Mouse (Mus musculus): ENCODE results near the gene Psg16. TPM values are rescaled to one million over a fixed set of nuclear protein-coding genes. Genes with fewer than 3 reads are reported as not detected.
"Not testable (repeated sequence)": the region's sequence is repeated elsewhere in the genome, so short reads cannot be mapped to it uniquely, and the experiment has no call there.

The Psg16 gene
- polyA plus RNA-seq, 1 experiment from 2014 or later = 0.10 TPM

DNA sequence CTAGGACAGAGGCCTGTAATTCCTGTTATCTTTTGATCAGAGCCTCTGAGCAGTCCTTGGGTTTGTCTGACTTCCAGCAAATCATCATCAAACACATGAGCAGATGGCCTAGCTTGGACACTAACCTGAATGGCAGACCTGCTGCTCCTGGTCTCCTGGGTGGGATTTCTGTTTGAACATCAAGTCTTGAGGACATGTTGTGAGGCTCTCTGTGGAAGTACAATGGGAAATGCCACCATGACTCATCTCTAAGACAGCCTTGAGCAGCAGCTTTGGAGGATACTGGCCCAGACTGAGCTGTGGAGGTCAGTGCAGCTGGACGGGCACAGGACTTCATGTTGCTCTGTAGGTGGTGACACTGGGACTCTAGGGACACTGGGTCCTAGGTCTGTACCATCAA is 2.7 kb downstream of the Psg16 start:
- DNase-seq (ENCODE audit: low spot score, missing footprints) = no peak
- Histone ChIP-seq H3K27me3 (ENCODE audit: control insufficient read depth, insufficient read depth, low read length) (no peaks in the 10 kb centered on the region), H3K9ac (ENCODE audit: low read length) (no peak overlapping the region), H3K4me1 (ENCODE audit: control insufficient read depth, insufficient read depth, low read length) (no peaks in the 10 kb centered on the region), H3K4me2 (no peak overlapping the region), H3K27ac (ENCODE audit: low read depth, low read length) (no peak overlapping the region), H3K9me3 (ENCODE audit: control insufficient read depth, low read length) (no peaks in the 10 kb centered on the region), H3K36me3 (ENCODE audit: control insufficient read depth, insufficient read depth, low read length) (no peaks in the 10 kb centered on the region), H3K4me3 (ENCODE audit: low read depth, low read length) (no peak overlapping the region)
- ATAC-seq (ENCODE audit: low FRiP score) = no peak
- WGBS = 92% methylated on average over 1 of the region's 1 CpGs

DNA sequence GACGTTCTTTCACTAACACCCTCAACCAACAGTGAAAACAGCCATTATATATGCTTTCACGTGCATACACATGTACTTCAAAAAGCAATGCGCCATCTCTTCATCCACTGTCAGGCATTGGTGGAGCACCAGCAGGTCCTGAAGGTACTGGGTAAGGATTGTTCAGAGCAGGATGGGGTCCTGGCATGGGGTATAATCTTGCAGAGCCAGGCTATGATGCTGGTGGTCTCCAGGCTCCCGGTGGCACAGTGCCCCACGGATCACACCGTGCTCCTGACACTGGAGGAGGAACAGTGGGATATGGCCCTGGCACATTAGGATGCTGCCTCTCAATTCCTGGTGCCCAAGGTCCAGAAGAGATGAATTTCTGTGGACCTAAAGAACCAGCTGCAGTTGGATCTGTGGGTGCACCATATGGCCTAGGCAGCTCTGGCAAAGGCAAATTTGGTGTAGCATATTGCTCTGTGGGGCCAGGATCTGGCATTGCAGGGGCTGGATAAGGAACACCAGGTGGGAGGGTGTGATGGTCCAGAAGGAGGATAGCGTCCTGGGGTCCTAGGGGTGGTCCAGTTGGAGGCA is 4.3 kb downstream of the Psg16 start:
- no peak for ATAC-seq (ENCODE audit: low FRiP score)
- Histone ChIP-seq H3K4me1 (ENCODE audit: control insufficient read depth, insufficient read depth, low read length) (no peaks in the 10 kb centered on the region), H3K4me2 (no peak overlapping the region), H3K4me3 (ENCODE audit: low read depth, low read length) (no peak overlapping the region), H3K36me3 (ENCODE audit: control insufficient read depth, insufficient read depth, low read length) (no peaks in the 10 kb centered on the region), H3K27me3 (ENCODE audit: control insufficient read depth, insufficient read depth, low read length) (no peaks in the 10 kb centered on the region), H3K9ac (ENCODE audit: low read length) (no peak overlapping the region), H3K9me3 (ENCODE audit: control insufficient read depth, low read length) (no peaks in the 10 kb centered on the region), H3K27ac (ENCODE audit: low read depth, low read length) (no peak overlapping the region)
- no peak for DNase-seq (ENCODE audit: low spot score, missing footprints)
- WGBS = 82% methylated on average over 7 of the region's 7 CpGs

DNA sequence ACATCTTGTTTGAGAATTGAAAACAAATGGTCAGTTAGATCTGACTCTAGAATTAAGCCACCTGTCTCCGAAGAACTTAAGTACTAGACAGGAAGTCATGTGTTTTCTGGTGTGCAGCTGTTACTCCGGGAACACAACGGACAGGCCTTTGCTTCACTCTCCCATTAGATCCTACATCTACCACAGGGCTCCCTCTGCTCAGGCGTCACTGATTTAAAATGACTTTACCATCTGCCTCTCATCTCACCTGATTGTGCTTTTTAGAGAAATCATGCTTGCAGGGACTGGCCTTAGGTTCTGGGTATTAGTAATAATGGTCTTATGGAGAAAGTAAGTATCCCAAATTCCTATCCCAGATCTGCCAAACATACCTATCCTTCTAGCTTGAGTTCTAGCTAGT is 8.9 kb downstream of the Psg16 start:
- no peaks in the 10 kb centered on the region for H3K9me3 ChIP-seq (ENCODE audit: control insufficient read depth, low read length)
- H3K9ac ChIP-seq (ENCODE audit: low read length) = no peak overlapping the region
- DNase-seq (ENCODE audit: low spot score, missing footprints) = no peak
- no peaks in the 10 kb centered on the region for H3K36me3 ChIP-seq (ENCODE audit: control insufficient read depth, insufficient read depth, low read length)
- WGBS = 92% methylated on average over 4 of the region's 4 CpGs
- H3K4me1 ChIP-seq (ENCODE audit: control insufficient read depth, insufficient read depth, low read length) = no peaks in the 10 kb centered on the region
- no peaks in the 10 kb centered on the region for H3K27me3 ChIP-seq (ENCODE audit: control insufficient read depth, insufficient read depth, low read length)
- H3K27ac ChIP-seq (ENCODE audit: low read depth, low read length) = no peak overlapping the region
- ATAC-seq (ENCODE audit: low FRiP score) = no peak
- no peak overlapping the region for H3K4me3 ChIP-seq (ENCODE audit: low read depth, low read length)
- no peak overlapping the region for H3K4me2 ChIP-seq

DNA sequence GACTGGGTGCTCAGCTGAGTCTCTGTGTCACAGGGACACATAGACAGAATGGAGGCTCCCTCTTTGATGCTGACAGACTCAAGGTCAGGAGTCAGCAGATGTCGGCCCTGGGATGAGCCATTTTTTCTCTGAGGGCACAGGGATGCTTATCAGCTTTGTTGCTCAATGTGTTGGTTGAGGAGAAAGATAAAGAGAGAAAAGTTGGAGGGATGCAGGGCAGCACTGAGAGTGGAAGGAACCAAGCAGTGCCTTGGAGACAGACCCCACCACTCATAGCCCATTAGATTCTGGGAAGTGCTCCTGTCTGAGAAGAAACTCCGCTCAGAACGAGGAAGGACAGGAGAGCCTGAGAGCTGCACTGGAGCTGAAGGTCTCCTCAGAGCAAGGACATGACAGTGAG is 13.9 kb downstream of the Psg16 start:
- H3K4me3 ChIP-seq (ENCODE audit: low read depth, low read length) = no peak overlapping the region
- no peak overlapping the region for H3K9ac ChIP-seq (ENCODE audit: low read length)
- no peaks in the 10 kb centered on the region for H3K9me3 ChIP-seq (ENCODE audit: control insufficient read depth, low read length)
- no peaks in the 10 kb centered on the region for H3K36me3 ChIP-seq (ENCODE audit: control insufficient read depth, insufficient read depth, low read length)
- ATAC-seq (ENCODE audit: low FRiP score) (no peak), DNase-seq (ENCODE audit: low spot score, missing footprints) (no peak)
- no peaks in the 10 kb centered on the region for H3K4me1 ChIP-seq (ENCODE audit: control insufficient read depth, insufficient read depth, low read length)
- 85% methylated on average over 3 of the region's 3 CpGs for WGBS
- no peaks in the 10 kb centered on the region for H3K27me3 ChIP-seq (ENCODE audit: control insufficient read depth, insufficient read depth, low read length)
- H3K4me2 ChIP-seq = no peak overlapping the region
- no peak overlapping the region for H3K27ac ChIP-seq (ENCODE audit: low read depth, low read length)

DNA sequence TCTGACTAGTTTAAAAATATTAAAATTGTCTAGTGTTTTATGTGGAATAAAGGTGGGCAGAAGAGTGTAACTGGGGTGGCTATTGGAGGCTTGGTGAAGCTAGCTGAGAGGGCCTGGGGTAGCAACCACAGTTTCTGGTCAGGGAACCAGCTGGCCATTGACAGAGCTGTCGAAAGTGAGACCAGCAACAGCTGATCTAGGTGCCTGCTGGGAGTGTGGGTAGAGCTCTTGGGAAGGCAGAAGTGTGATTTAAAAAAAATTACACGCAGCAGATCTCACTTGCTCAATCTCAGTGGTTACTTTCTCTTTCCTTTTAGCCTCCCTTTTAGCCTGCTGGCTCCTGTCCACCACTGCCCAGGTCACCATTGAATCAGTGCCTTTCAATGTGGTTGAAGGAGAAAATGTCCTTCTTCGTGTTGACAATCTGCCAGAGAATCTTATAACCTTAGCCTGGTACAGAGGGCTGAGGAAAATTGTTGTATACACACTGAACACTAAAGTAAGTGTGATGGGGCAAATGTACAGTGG is 16.3 kb downstream of the Psg16 start:
- no peak overlapping the region for H3K4me2 ChIP-seq
- no peak overlapping the region for H3K4me3 ChIP-seq (ENCODE audit: low read depth, low read length)
- 69% methylated on average over 3 of the region's 3 CpGs for whole genome bisulfite sequencing
- no peaks in the 10 kb centered on the region for H3K9me3 ChIP-seq (ENCODE audit: control insufficient read depth, low read length)
- no peak overlapping the region for H3K9ac ChIP-seq (ENCODE audit: low read length)
- no peak overlapping the region for H3K27ac ChIP-seq (ENCODE audit: low read depth, low read length)
- no peaks in the 10 kb centered on the region for H3K27me3 ChIP-seq (ENCODE audit: control insufficient read depth, insufficient read depth, low read length)
- no peaks in the 10 kb centered on the region for H3K4me1 ChIP-seq (ENCODE audit: control insufficient read depth, insufficient read depth, low read length)
- DNase-seq (ENCODE audit: low spot score, missing footprints) = no peak
- no peaks in the 10 kb centered on the region for H3K36me3 ChIP-seq (ENCODE audit: control insufficient read depth, insufficient read depth, low read length)
- ATAC-seq (ENCODE audit: low FRiP score) = no peak

DNA sequence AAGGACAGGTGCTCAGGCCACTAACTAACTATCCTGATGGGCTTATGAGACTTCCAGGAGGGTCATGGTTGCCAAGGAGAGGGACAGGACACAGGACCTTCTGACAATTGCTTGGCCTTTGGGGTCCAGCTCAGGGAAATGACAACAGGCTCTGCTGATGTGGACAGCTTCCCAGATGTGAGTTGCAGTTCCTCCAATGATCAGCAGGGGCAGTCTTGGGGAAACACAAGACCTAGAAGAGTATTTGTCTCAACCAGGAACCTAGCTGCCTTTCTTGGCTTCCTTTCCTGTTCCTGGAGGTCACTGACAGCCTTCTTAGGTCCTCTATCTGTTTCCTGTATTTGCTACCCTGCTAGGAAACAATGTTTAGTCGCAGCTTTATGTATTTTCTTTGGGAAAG is 17.4 kb downstream of the Psg16 start:
- Histone ChIP-seq H3K4me2 (no peak overlapping the region), H3K9me3 (ENCODE audit: control insufficient read depth, low read length) (no peaks in the 10 kb centered on the region; the same call in 1 of the 2 replicates), H3K4me3 (ENCODE audit: low read depth, low read length) (no peak overlapping the region), H3K4me1 (ENCODE audit: control insufficient read depth, insufficient read depth, low read length) (no peaks in the 10 kb centered on the region), H3K9ac (ENCODE audit: low read length) (no peak overlapping the region), H3K36me3 (ENCODE audit: control insufficient read depth, insufficient read depth, low read length) (no peaks in the 10 kb centered on the region), H3K27me3 (ENCODE audit: control insufficient read depth, insufficient read depth, low read length) (no peaks in the 10 kb centered on the region), H3K27ac (ENCODE audit: low read depth, low read length) (no peak overlapping the region)
- 16% methylated on average over 1 of the region's 1 CpGs for WGBS
- ATAC-seq (ENCODE audit: low FRiP score) (no peak), DNase-seq (ENCODE audit: low spot score, missing footprints) (no peak)

GRCm38 (mm10) chr7:17101631-17102030 is 27.8 kb downstream of the Psg16 start:
- H3K4me2 ChIP-seq; H3K4me1 ChIP-seq (ENCODE audit: control insufficient read depth, insufficient read depth, low read length); H3K9me3 ChIP-seq (ENCODE audit: control insufficient read depth, low read length); H3K36me3 ChIP-seq (ENCODE audit: control insufficient read depth, insufficient read depth, low read length); H3K4me3 ChIP-seq (ENCODE audit: low read depth, low read length); H3K27me3 ChIP-seq (ENCODE audit: control insufficient read depth, insufficient read depth, low read length); DNase-seq (ENCODE audit: low spot score, missing footprints); H3K27ac ChIP-seq (ENCODE audit: low read depth, low read length); H3K9ac ChIP-seq (ENCODE audit: low read length); ATAC-seq (ENCODE audit: low FRiP score): not testable (repeated sequence)
- 88% methylated on average over 13 of the region's 13 CpGs for WGBS

DNA sequence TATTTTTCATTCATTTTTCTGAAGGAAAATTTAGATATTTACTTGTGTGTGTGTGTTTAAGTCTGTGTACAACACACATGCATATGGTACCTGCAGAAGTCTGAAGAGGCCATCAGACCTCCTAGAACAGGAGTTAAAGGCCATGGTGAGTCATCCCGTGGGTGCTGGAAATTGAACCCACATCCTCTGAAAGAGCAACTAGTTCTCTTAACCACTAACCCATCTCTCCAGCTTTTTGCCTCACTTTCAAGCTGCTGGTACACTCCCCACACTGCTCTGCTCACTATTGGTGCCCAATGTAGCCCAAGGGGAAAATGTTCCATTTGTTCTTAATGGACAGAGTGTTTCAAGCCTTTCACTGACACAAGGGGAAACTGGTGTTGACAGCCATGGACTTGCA is 61.5 kb downstream of the Psg16 start:
- ATAC-seq (ENCODE audit: low FRiP score) (no peak), DNase-seq (ENCODE audit: low spot score, missing footprints) (no peak)
- no peaks in the 10 kb centered on the region for H3K36me3 ChIP-seq (ENCODE audit: control insufficient read depth, insufficient read depth, low read length)
- no peak overlapping the region for H3K27ac ChIP-seq (ENCODE audit: low read depth, low read length)
- H3K27me3 ChIP-seq (ENCODE audit: control insufficient read depth, insufficient read depth, low read length) = no peaks in the 10 kb centered on the region
- no peaks in the 10 kb centered on the region for H3K9me3 ChIP-seq (ENCODE audit: control insufficient read depth, low read length)
- WGBS = 77% methylated on average over 1 of the region's 1 CpGs
- H3K4me2 ChIP-seq = no peak overlapping the region
- H3K4me3 ChIP-seq (ENCODE audit: low read depth, low read length) = no peak overlapping the region
- no peaks in the 10 kb centered on the region for H3K4me1 ChIP-seq (ENCODE audit: control insufficient read depth, insufficient read depth, low read length)
- H3K9ac ChIP-seq (ENCODE audit: low read length) = no peak overlapping the region

- H3K4me1 ChIP-seq (ENCODE audit: control insufficient read depth, insufficient read depth, low read length) = no peaks in the 10 kb centered on the region
- no peak within 1 kb of the TSS for H3K9ac ChIP-seq (ENCODE audit: low read length)
- no peaks in the 10 kb centered on the region for H3K27me3 ChIP-seq (ENCODE audit: control insufficient read depth, insufficient read depth, low read length)
- 96% methylated on average over 2 of the region's 2 CpGs for WGBS
- H3K27ac ChIP-seq (ENCODE audit: low read depth, low read length) = no peak within 1 kb of the TSS
- H3K4me3 ChIP-seq (ENCODE audit: low read depth, low read length) = no peak within 1 kb of the TSS
- H3K36me3 ChIP-seq (ENCODE audit: control insufficient read depth, insufficient read depth, low read length) = no peaks in the 10 kb centered on the region
- no peak within 1 kb of the TSS for H3K4me2 ChIP-seq
- DNase-seq (ENCODE audit: low spot score, missing footprints) (no peak), ATAC-seq (ENCODE audit: low FRiP score) (no peak)
- H3K9me3 ChIP-seq (ENCODE audit: control insufficient read depth, low read length) = peaks cover 5% of the 10 kb centered on the region; the same call in 1 of the 2 replicates
Observed at GRCm38 (mm10) chr7:17149931-17150330, 76.1 kb downstream of the Psg16 start, which contains the start of gene Ceacam3. Ceacam3 (plus strand) TSS chr7:17150282.

All from midbrain, embryonic 11.5 days (tissue).